Comparison of ENCODE assay signal across 7 mouse cellular contexts in the genomic region with DNA sequence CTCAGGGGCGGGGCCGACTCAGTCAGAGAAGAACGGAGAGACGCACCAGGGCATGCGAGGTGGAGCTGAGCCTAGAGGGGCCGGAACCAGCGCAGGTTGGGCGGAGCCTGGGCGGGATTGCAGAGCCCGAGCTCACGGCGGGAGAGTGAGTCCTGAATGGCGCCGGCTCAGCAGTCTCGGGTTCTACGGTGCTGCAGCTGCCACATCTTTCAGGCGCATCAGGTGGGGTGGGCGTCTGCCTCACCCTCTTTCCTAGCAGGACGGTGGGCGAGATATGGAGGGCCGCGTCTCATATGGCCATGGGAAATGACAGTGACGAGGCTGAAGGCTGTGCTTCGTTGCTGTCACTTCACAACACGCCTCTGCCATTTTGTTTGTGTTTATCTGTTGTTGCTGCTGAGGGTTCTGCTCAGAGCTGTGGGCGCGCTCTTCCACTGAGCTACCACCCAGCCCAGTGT. TPM values are rescaled to one million over a fixed set of nuclear protein-coding genes. Genes with fewer than 3 reads are reported as not detected.
A peak's percentile ranks its signal among the peaks of the same experiment; 100 is the strongest.
DNase-seq lines count a peak whose midpoint lies in the region; ATAC-seq and TF ChIP-seq lines count a peak whose summit lies in the region.

No protein-coding gene starts in this region.

- peaks cover 23% of the 10 kb centered on the region for H3K36me3 ChIP-seq in intestine, postnatal 0 days (ENCODE audit: control insufficient read depth, insufficient read depth)
- peaks cover 51% of the 10 kb centered on the region for H3K36me3 ChIP-seq in limb, embryonic 12.5 days
- peaks cover 22% of the 10 kb centered on the region; the same call in 1 of the 2 replicates for H3K36me3 ChIP-seq in midbrain, embryonic 15.5 days (replicated peaks)
- H3K36me3 ChIP-seq in spleen, adult 2 months (ENCODE audit: control insufficient read depth, insufficient read depth, low read length) = peaks cover 5% of the 10 kb centered on the region

- H3K9me3 ChIP-seq in intestine, postnatal 0 days (ENCODE audit: control insufficient read depth) = no peaks in the 10 kb centered on the region
- H3K9me3 ChIP-seq in limb, embryonic 12.5 days = no peaks in the 10 kb centered on the region
- no peaks in the 10 kb centered on the region for H3K9me3 ChIP-seq in midbrain, embryonic 15.5 days

- H3K4me3 ChIP-seq in intestine, postnatal 0 days (ENCODE audit: low read depth, low read length) = peak overlapping the region; percentile 67
- peak overlapping the region; percentile 73 for H3K4me3 ChIP-seq in limb, embryonic 12.5 days (replicated peaks)
- peak overlapping the region; percentile 59 for H3K4me3 ChIP-seq in midbrain, embryonic 15.5 days
- H3K4me3 ChIP-seq in spleen, adult 2 months (ENCODE audit: extremely low read depth, insufficient read depth, insufficient read length) = peak overlapping the region; percentile 82

- peak overlapping the region; percentile 74 for H3K9ac ChIP-seq in intestine, postnatal 0 days (ENCODE audit: low read depth, low read length)
- peak overlapping the region; percentile 77 for H3K9ac ChIP-seq in limb, embryonic 12.5 days (replicated peaks)
- H3K9ac ChIP-seq in midbrain, embryonic 15.5 days = peak overlapping the region; percentile 71

- TF ChIP-seq CTCF in intestine, postnatal 0 days (IDR thresholded peaks at IDR 0.05; ENCODE audit: low read depth) = no peak
- TF ChIP-seq CTCF in spleen, adult 2 months (IDR thresholded peaks at IDR 0.05; ENCODE audit: extremely low read depth, insufficient read depth, insufficient read length, insufficient replicate concordance) = no peak

- no peaks in the 10 kb centered on the region for H3K27me3 ChIP-seq in intestine, postnatal 0 days (replicated peaks; ENCODE audit: control insufficient read depth, insufficient read depth, low read length)
- H3K27me3 ChIP-seq in limb, embryonic 12.5 days = no peaks in the 10 kb centered on the region
- no peaks in the 10 kb centered on the region for H3K27me3 ChIP-seq in midbrain, embryonic 15.5 days (replicated peaks)
- H3K27me3 ChIP-seq in spleen, adult 2 months (ENCODE audit: control insufficient read depth, insufficient read depth, low read length) = no peaks in the 10 kb centered on the region

- H3K4me1 ChIP-seq in intestine, postnatal 0 days (replicated peaks; ENCODE audit: control insufficient read depth, insufficient read depth, low read length) = no peaks in the 10 kb centered on the region
- H3K4me1 ChIP-seq in limb, embryonic 12.5 days (replicated peaks) = peaks cover 5% of the 10 kb centered on the region
- peaks cover 12% of the 10 kb centered on the region for H3K4me1 ChIP-seq in midbrain, embryonic 15.5 days
- H3K4me1 ChIP-seq in spleen, adult 2 months (ENCODE audit: control insufficient read depth, insufficient read depth, insufficient read length) = no peaks in the 10 kb centered on the region

- peak overlapping the region; percentile 71 for H3K4me2 ChIP-seq in intestine, postnatal 0 days (replicated peaks; ENCODE audit: low read depth)
- H3K4me2 ChIP-seq in limb, embryonic 12.5 days = peak overlapping the region; percentile 65
- peak overlapping the region; percentile 62 for H3K4me2 ChIP-seq in midbrain, embryonic 15.5 days

- ATAC-seq in intestine, postnatal 0 days = peak; percentile 99
- peak; percentile 98 for ATAC-seq in limb, embryonic 12.5 days (ENCODE audit: insufficient number of reproducible peaks, insufficient read depth, low FRiP score, low TSS enrichment, low read depth)
- peak; percentile 100 for ATAC-seq in midbrain, embryonic 15.5 days (replicated peaks)

- no peak overlapping the region; the same call in 1 of the 2 replicates for H3K27ac ChIP-seq in intestine, postnatal 0 days (ENCODE audit: low read depth, low read length)
- peak overlapping the region; percentile 62; the same call in 1 of the 2 replicates for H3K27ac ChIP-seq in limb, embryonic 12.5 days
- peak overlapping the region; percentile 90 for H3K27ac ChIP-seq in midbrain, embryonic 15.5 days
- peak overlapping the region; percentile 34; the same call in 1 of the 2 replicates for H3K27ac ChIP-seq in spleen, adult 2 months (ENCODE audit: insufficient read depth, low read length)

- 0% methylated on average over 27 of the region's 27 CpGs for WGBS in intestine, postnatal 0 days
- under 1% methylated on average over 27 of the region's 27 CpGs for WGBS in limb, embryonic 12.5 days
- under 1% methylated on average over 27 of the region's 27 CpGs for WGBS in midbrain, embryonic 15.5 days
- under 1% methylated on average over 27 of the region's 27 CpGs for WGBS in spleen, adult 2 months

- intact Hi-C loops in gastrocnemius, postnatal 36 days (cut with DNase I) = loop anchor here (5.0 kb wide), 1 partner anchor 198 kb away; no protein-coding TSS in a partner anchor

- peak; percentile 64 for TF ChIP-seq POLR2A in spleen, adult 2 months (IDR thresholded peaks at IDR 0.05; ENCODE audit: low read depth, low read length)

- peak; percentile 99 for DNase-seq in adrenal gland, postnatal 10 days
- DNase-seq in embryo, embryonic 11.5 days (ENCODE audit: low read depth, low spot score) = peak; percentile 97
- peak; percentile 95 to 98 for DNase-seq in gastrocnemius, postnatal 36 days
- DNase-seq in spleen, adult 2 months (ENCODE audit: low read depth in 1 of 2, low spot score in 2 of 2) = peak; percentile 95 to 100

RNA-seq across cellular contexts. Expression of a gene that starts 0.5 kb away (rescaled TPM):
- 10 to 100 TPM; 12.1 to 17.9 TPM for total RNA-seq in adrenal gland, postnatal 10 days (2021)
- total RNA-seq in gastrocnemius, postnatal 36 days (2021) = 1 to 10 TPM; 2.4 to 2.6 TPM
- 6.1 and 7.0 TPM in 2 replicates for polyA plus RNA-seq in intestine, postnatal 0 days (2015; fragmentation: Nextera tagmentation; extraction: Ambion mirVana)
- polyA plus RNA-seq in limb, embryonic 12.5 days (2016; fragmentation: Nextera tagmentation; extraction: Ambion mirVana) = 22.8 and 23.8 TPM in 2 replicates
- polyA plus RNA-seq in midbrain, embryonic 15.5 days (2015; fragmentation: Nextera tagmentation; extraction: Ambion mirVana) = 38.1 and 39.3 TPM in 2 replicates
- 2.4 and 3.5 TPM in 2 replicates for polyA plus RNA-seq in spleen, adult 2 months (2012; rRNA removed)

RNA-seq across cellular contexts. Expression of a gene that starts 35.9 kb away (rescaled TPM):
- 100 to 1,000 TPM; 321 to 332 TPM for total RNA-seq in adrenal gland, postnatal 10 days (2021)
- 100 to 1,000 TPM; 421 to 471 TPM for total RNA-seq in gastrocnemius, postnatal 36 days (2021)
- polyA plus RNA-seq in intestine, postnatal 0 days (2015; fragmentation: Nextera tagmentation; extraction: Ambion mirVana) = 197 and 213 TPM in 2 replicates
- polyA plus RNA-seq in limb, embryonic 12.5 days (2016; fragmentation: Nextera tagmentation; extraction: Ambion mirVana) = 165 and 167 TPM in 2 replicates
- polyA plus RNA-seq in midbrain, embryonic 15.5 days (2015; fragmentation: Nextera tagmentation; extraction: Ambion mirVana) = 392 and 438 TPM in 2 replicates
- 113 and 117 TPM in 2 replicates for polyA plus RNA-seq in spleen, adult 2 months (2012; rRNA removed)

RNA-seq across cellular contexts. Expression of a gene that starts 35.9 kb away (rescaled TPM):
- 100 to 1,000 TPM; 118 to 141 TPM for total RNA-seq in adrenal gland, postnatal 10 days (2021)
- 10 to 100 TPM; 35.7 to 35.8 TPM for total RNA-seq in gastrocnemius, postnatal 36 days (2021)
- polyA plus RNA-seq in intestine, postnatal 0 days (2015; fragmentation: Nextera tagmentation; extraction: Ambion mirVana) = 33.2 and 35.0 TPM in 2 replicates
- 31.2 and 35.2 TPM in 2 replicates for polyA plus RNA-seq in limb, embryonic 12.5 days (2016; fragmentation: Nextera tagmentation; extraction: Ambion mirVana)
- polyA plus RNA-seq in midbrain, embryonic 15.5 days (2015; fragmentation: Nextera tagmentation; extraction: Ambion mirVana) = 54.6 and 57.9 TPM in 2 replicates
- polyA plus RNA-seq in spleen, adult 2 months (2012; rRNA removed) = 32.6 and 41.5 TPM in 2 replicates

RNA-seq across cellular contexts. Expression of a gene that starts 43.6 kb away (rescaled TPM):
- total RNA-seq in adrenal gland, postnatal 10 days (2021) = 10 to 100 TPM; 65.2 to 76.3 TPM
- 10 to 100 TPM; 24.1 to 24.5 TPM for total RNA-seq in gastrocnemius, postnatal 36 days (2021)
- polyA plus RNA-seq in intestine, postnatal 0 days (2015; fragmentation: Nextera tagmentation; extraction: Ambion mirVana) = 16.7 and 18.0 TPM in 2 replicates
- polyA plus RNA-seq in limb, embryonic 12.5 days (2016; fragmentation: Nextera tagmentation; extraction: Ambion mirVana) = 45.6 and 48.6 TPM in 2 replicates
- polyA plus RNA-seq in midbrain, embryonic 15.5 days (2015; fragmentation: Nextera tagmentation; extraction: Ambion mirVana) = 42.8 and 43.2 TPM in 2 replicates
- polyA plus RNA-seq in spleen, adult 2 months (2012; rRNA removed) = 33.5 and 37.2 TPM in 2 replicates
